Mouse (Mus musculus) forebrain, postnatal 0 days (tissue): ENCODE data around the gene Pank4. TPM values are rescaled to one million over a fixed set of nuclear protein-coding genes. Genes with fewer than 3 reads are reported as not detected.

Experiments
- ATAC-seq: fragments of 200-750 bp; cut with Nextera tagmentation; 2 replicates; pipeline ENCODE4 v1.8.0; 2017; ENCODE audit warnings: mild to moderate bottlenecking, moderate library complexity
- DNase-seq: peaks from one replicate; pipeline ENCODE4 v3.0.0-alpha.2; 2015
- H3K27ac ChIP-seq: fragments of 300-500 bp; sonication (generic); 2 replicates; pipeline ENCODE4 v1.5.1; 2014; ENCODE audit warnings: low read depth, mild to moderate bottlenecking, antibody characterized with exemption, low read length, moderate library complexity, mixed read lengths
- H3K27me3 ChIP-seq: fragments of 300-500 bp; sonication (generic); 2 replicates; pipeline ENCODE4 v1.6.1; 2014; ENCODE audit warnings: mild to moderate bottlenecking, low read length, mixed read lengths; ENCODE audit not compliant: insufficient read depth
- H3K36me3 ChIP-seq: fragments of 300-500 bp; sonication (generic); 2 replicates; pipeline ENCODE4 v1.6.1; 2014; ENCODE audit warnings: mild to moderate bottlenecking, moderate library complexity; ENCODE audit not compliant: insufficient read depth
- H3K4me1 ChIP-seq: fragments of 300-500 bp; sonication (generic); 2 replicates; pipeline ENCODE4 v1.6.1; 2014; ENCODE audit warnings: antibody characterized with exemption; ENCODE audit not compliant: insufficient read depth
- H3K4me2 ChIP-seq: fragments of 300-500 bp; sonication (generic); 2 replicates; pipeline ENCODE4 v1.6.1; 2014; ENCODE audit warnings: low read depth, mild to moderate bottlenecking, moderate library complexity
- H3K4me3 ChIP-seq: fragments of 300-500 bp; sonication (generic); 2 replicates; pipeline ENCODE4 v1.5.1; 2014; ENCODE audit warnings: low read depth, low read length, mixed read lengths
- H3K9ac ChIP-seq: fragments of 300-500 bp; sonication (generic); 2 replicates; pipeline ENCODE4 v1.6.1; 2014; ENCODE audit warnings: mild to moderate bottlenecking
- H3K9me3 ChIP-seq: fragments of 300-500 bp; sonication (generic); 2 replicates; pipeline ENCODE4 v1.6.1; 2016; ENCODE audit warnings: low read length
- CTCF ChIP-seq: sonication (generic); IDR thresholded peaks from 2 replicates; pipeline ENCODE4 v1.5.1; 2016; ENCODE audit warnings: antibody characterized with exemption, control low read depth, low read depth
- WGBS: fragments of 180-500 bp; shearing (Covaris S2); extraction: QIAGEN DNeasy Blood & Tissue Kit; methylation state at CpG from one replicate; pipeline ENCODE4 v1.1.7; 2014; 5-methylcytosine and 5-hydroxymethylcytosine counted together
- polyA plus RNA-seq: library from polyadenylated mRNA; unstranded; fragments of >200 nt; fragmentation: Nextera tagmentation; extraction: Ambion mirVana; gene quantifications from 2 replicates; pipeline ENCODE4 v1.2.1, GENCODE M21; 2015
- total RNA-seq: library from RNA; depleted of rRNA; stranded (reverse); fragments of >200 nt; gene quantifications from 2 replicates; pipeline ENCODE4 v1.2.3, GENCODE M21; 2014

Gene Pank4
- total and polyA plus RNA-seq, 2 experiments from 2014 or later, result 22.6 to 39.7 TPM

GRCm38 (mm10) chr4:155011312-155012025 is 47.5 kb downstream of the Pank4 start:
- H3K9ac ChIP-seq, result no peak overlapping the region
- DNase-seq, result no peak
- no peaks in the 10 kb centered on the region for H3K27me3 ChIP-seq
- 69% methylated on average over 8 of the region's 8 CpGs for WGBS
- ATAC-seq, result no peak
- TF ChIP-seq CTCF, result no peak
- H3K4me3 ChIP-seq, result no peak overlapping the region
- no peak overlapping the region for H3K4me2 ChIP-seq
- no peaks in the 10 kb centered on the region for H3K4me1 ChIP-seq
- no peak overlapping the region for H3K27ac ChIP-seq
- peaks cover 3% of the 10 kb centered on the region; the same call in 1 of the 2 replicates for H3K36me3 ChIP-seq
- H3K9me3 ChIP-seq, result no peaks in the 10 kb centered on the region

DNA sequence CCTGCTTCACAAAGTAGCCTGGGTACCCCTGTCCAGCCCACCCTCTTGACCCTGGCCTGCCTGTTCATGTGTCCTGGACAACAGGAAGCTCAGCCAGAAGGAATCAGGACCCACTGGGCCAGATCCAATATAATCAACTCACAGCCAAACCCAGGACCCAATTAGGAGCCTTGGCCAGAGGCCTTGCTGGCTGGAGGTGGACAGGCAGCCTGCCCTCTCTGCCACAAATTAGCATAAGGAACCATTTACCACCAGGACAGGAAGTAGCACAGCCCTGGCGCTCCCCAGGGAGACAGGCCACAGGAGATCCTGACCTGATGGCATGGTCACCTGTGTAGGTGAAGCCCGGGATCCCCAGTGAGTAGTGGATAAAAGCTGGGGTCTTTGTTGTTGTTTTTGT is 48.2 kb downstream of the Pank4 start:
- Histone ChIP-seq H3K27ac (no peak overlapping the region), H3K9ac (no peak overlapping the region), H3K27me3 (no peaks in the 10 kb centered on the region), H3K9me3 (no peaks in the 10 kb centered on the region), H3K4me2 (no peak overlapping the region), H3K4me3 (no peak overlapping the region), H3K36me3 (no peaks in the 10 kb centered on the region), H3K4me1 (no peaks in the 10 kb centered on the region)
- TF ChIP-seq CTCF, result no peak
- no peak for ATAC-seq
- no peak for DNase-seq
- 76% methylated on average over 2 of the region's 2 CpGs for WGBS

DNA sequence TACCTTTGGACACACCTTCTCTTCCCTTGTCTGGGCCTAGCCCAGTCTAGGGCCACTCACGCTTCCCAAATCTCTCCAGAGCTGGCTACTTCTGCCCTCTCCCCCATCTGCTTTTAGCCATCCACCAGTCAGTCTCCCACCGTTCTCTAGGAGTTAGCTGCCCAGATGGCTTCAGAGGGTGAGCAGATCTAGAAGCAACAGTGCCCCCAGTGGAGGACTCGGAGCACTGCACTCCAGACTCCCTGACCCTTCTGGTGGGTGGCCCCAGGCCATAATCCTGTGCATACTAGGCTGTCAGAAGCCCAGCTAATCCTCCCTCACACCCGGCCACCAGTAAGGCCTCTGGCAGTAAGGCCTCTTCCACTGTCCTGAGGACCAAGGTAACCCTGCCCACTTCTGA is 48.9 kb downstream of the Pank4 start:
- 2% methylated on average over 4 of the region's 4 CpGs for WGBS
- Histone ChIP-seq H3K36me3 (no peaks in the 10 kb centered on the region), H3K27me3 (no peaks in the 10 kb centered on the region), H3K4me1 (no peaks in the 10 kb centered on the region), H3K27ac (no peak overlapping the region), H3K9ac (no peak overlapping the region), H3K9me3 (no peaks in the 10 kb centered on the region), H3K4me2 (no peak overlapping the region), H3K4me3 (no peak overlapping the region)
- DNase-seq, result peak; percentile 66
- peak; percentile 79 for TF ChIP-seq CTCF
- peak; percentile 59 for ATAC-seq

- ATAC-seq (no peak), DNase-seq (no peak)
- WGBS, result 64% methylated on average over 14 of the region's 14 CpGs
- no peaks in the 10 kb centered on the region; the same call in 1 of the 2 replicates for H3K4me1 ChIP-seq
- TF ChIP-seq CTCF, result no peak
- H3K9me3 ChIP-seq, result no peaks in the 10 kb centered on the region
- no peak overlapping the region for H3K4me2 ChIP-seq
- no peaks in the 10 kb centered on the region for H3K36me3 ChIP-seq
- H3K27ac ChIP-seq, result no peak overlapping the region
- H3K4me3 ChIP-seq, result no peak overlapping the region
- H3K9ac ChIP-seq, result no peak overlapping the region
- no peaks in the 10 kb centered on the region for H3K27me3 ChIP-seq
Measured at GRCm38 (mm10) chr4:155014244-155014643, 50.3 kb downstream of the Pank4 start.

GRCm38 (mm10) chr4:155014791-155015190 is 50.9 kb downstream of the Pank4 start:
- no peak for ATAC-seq
- no peak overlapping the region for H3K4me3 ChIP-seq
- H3K9me3 ChIP-seq, result no peaks in the 10 kb centered on the region
- no peaks in the 10 kb centered on the region for H3K27me3 ChIP-seq
- no peak for TF ChIP-seq CTCF
- no peak overlapping the region for H3K27ac ChIP-seq
- H3K9ac ChIP-seq, result no peak overlapping the region
- WGBS, result 63% methylated on average over 12 of the region's 12 CpGs
- no peaks in the 10 kb centered on the region; the same call in 1 of the 2 replicates for H3K4me1 ChIP-seq
- no peak for DNase-seq
- no peaks in the 10 kb centered on the region for H3K36me3 ChIP-seq
- no peak overlapping the region for H3K4me2 ChIP-seq

DNA sequence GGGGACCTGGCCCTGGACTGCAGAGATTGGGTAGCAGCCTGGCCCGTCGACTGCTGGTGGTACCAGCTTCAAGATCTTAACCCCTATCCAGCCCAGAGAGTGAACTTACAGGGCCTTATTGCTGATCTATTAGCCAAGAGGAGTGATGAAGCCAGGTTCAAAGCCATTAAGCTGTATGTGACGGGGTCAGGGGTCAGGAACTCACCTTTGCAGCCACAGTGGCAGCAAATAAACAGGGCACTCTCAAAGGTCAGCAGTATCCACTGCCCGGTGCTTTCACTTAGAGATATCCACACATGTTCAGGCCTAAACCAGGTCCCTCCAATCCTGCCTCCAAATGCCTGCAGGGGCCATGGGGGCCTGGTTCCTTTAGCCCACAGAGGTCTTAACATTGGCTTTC is 51.6 kb downstream of the Pank4 start:
- no peaks in the 10 kb centered on the region; the same call in 1 of the 2 replicates for H3K4me1 ChIP-seq
- 77% methylated on average over 4 of the region's 4 CpGs for WGBS

GRCm38 (mm10) chr4:155016807-155017206 is 52.9 kb downstream of the Pank4 start:
- no peak for TF ChIP-seq CTCF
- Histone ChIP-seq H3K27me3 (no peaks in the 10 kb centered on the region), H3K4me1 (no peaks in the 10 kb centered on the region; the same call in 1 of the 2 replicates), H3K9ac (no peak overlapping the region), H3K27ac (no peak overlapping the region), H3K4me3 (no peak overlapping the region), H3K4me2 (no peak overlapping the region), H3K9me3 (no peaks in the 10 kb centered on the region), H3K36me3 (no peaks in the 10 kb centered on the region)
- DNase-seq (no peak), ATAC-seq (no peak)
- 69% methylated on average over 11 of the region's 11 CpGs for WGBS

More for the DNA sequence above, 51.6 kb downstream of the Pank4 start:
- Histone ChIP-seq H3K36me3 (no peaks in the 10 kb centered on the region), H3K4me2 (no peak overlapping the region), H3K27me3 (no peaks in the 10 kb centered on the region), H3K9ac (no peak overlapping the region), H3K4me3 (no peak overlapping the region), H3K9me3 (no peaks in the 10 kb centered on the region), H3K27ac (no peak overlapping the region)
- TF ChIP-seq CTCF, result no peak
- ATAC-seq, result no peak
- DNase-seq, result no peak
